Mouse (Mus musculus) kidney, postnatal 25 days (tissue): ENCODE data around the gene Map4k1.

Experiments
- DNase-seq, 2 experiments: peaks; one replicate each; pipeline ENCODE4 v3.0.0; 2021; ENCODE audit warnings: mixed read lengths in 2 of 2

Gene Map4k1

GRCm38 (mm10) chr7:29028761-29029160 lies 46.9 kb downstream of the Map4k1 start:
- DNase-seq = no peak

- no peak for DNase-seq
Observed at GRCm38 (mm10) chr7:29029690-29030656, 48.1 kb downstream of the Map4k1 start.

GRCm38 (mm10) chr7:29031641-29032040 lies 49.8 kb downstream of the Map4k1 start:
- no peak for DNase-seq

- no peak for DNase-seq
Observed at GRCm38 (mm10) chr7:29032685-29033084, 50.8 kb downstream of the Map4k1 start.

- no peak for DNase-seq
Observed at GRCm38 (mm10) chr7:29037261-29037660, 55.4 kb downstream of the Map4k1 start.

GRCm38 (mm10) chr7:29039604-29039984 lies 57.7 kb downstream of the Map4k1 start:
- peak; percentile 78 to 94 for DNase-seq

GRCm38 (mm10) chr7:29039985-29040661 lies 58.3 kb downstream of the Map4k1 start:
- DNase-seq = peak in 1 of 2 experiments; percentile 46

GRCm38 (mm10) chr7:29041194-29041593 lies 59.3 kb downstream of the Map4k1 start:
- DNase-seq = no peak

- peak; percentile 81 to 82 for DNase-seq
Observed at GRCm38 (mm10) chr7:29043016-29043673, 61.3 kb downstream of the Map4k1 start.

GRCm38 (mm10) chr7:29043674-29044057 lies 61.8 kb downstream of the Map4k1 start:
- DNase-seq = peak in 1 of 2 experiments; percentile 41

GRCm38 (mm10) chr7:29044302-29044701 lies 62.5 kb downstream of the Map4k1 start:
- DNase-seq = peak in 1 of 2 experiments; percentile 40

GRCm38 (mm10) chr7:29046533-29046932 lies 64.7 kb downstream of the Map4k1 start:
- DNase-seq = no peak

GRCm38 (mm10) chr7:29048070-29048469 lies 66.2 kb downstream of the Map4k1 start:
- DNase-seq = no peak

GRCm38 (mm10) chr7:29048615-29049014 lies 66.8 kb downstream of the Map4k1 start:
- no peak for DNase-seq

GRCm38 (mm10) chr7:29050797-29051196 lies 68.9 kb downstream of the Map4k1 start:
- DNase-seq = peak in 1 of 2 experiments; percentile 50

GRCm38 (mm10) chr7:29052821-29053220 lies 71.0 kb downstream of the Map4k1 start:
- peak in 1 of 2 experiments; percentile 12 for DNase-seq
